Mouse (Mus musculus) liver, adult 2 months (tissue): ENCODE data around the gene Awat1. TPM values are rescaled to one million over a fixed set of nuclear protein-coding genes. Genes with fewer than 3 reads are reported as not detected.

Source experiments
- DNase-seq: peaks from one replicate; pipeline ENCODE4 v3.0.0-alpha.2; 2011; ENCODE audit warnings: low read depth, low spot score; ENCODE audit errors: extremely low read depth
- H3K27ac ChIP-seq: fragments of 200-500 bp; replicated peaks from 2 replicates; pipeline ENCODE4 v1.5.1; 2012; ENCODE audit warnings: low read depth, mild to moderate bottlenecking, control low read depth, inconsistent platforms, low read length; ENCODE audit not compliant: insufficient read depth
- H3K27me3 ChIP-seq: fragments of 200-500 bp; 2 replicates; pipeline ENCODE4 v1.6.1; 2012; ENCODE audit warnings: mild to moderate bottlenecking, moderate library complexity, low read length, inconsistent platforms; ENCODE audit not compliant: control insufficient read depth, insufficient read depth
- H3K36me3 ChIP-seq: fragments of 200-500 bp; 2 replicates; pipeline ENCODE4 v1.6.1; 2012; ENCODE audit warnings: low read length, inconsistent platforms; ENCODE audit not compliant: control insufficient read depth, insufficient read depth
- H3K4me1 ChIP-seq: fragments of 200-500 bp; 2 replicates; pipeline ENCODE4 v1.6.1; 2011; ENCODE audit warnings: low read length; ENCODE audit not compliant: control insufficient read depth, insufficient read depth
- H3K4me3 ChIP-seq: fragments of 200-500 bp; 2 replicates; pipeline ENCODE4 v1.5.1; 2011; ENCODE audit warnings: low read depth, mild to moderate bottlenecking, control low read depth, low read length, moderate library complexity; ENCODE audit not compliant: insufficient read depth
- H3K79me2 ChIP-seq: fragments of 200-500 bp; 2 replicates; pipeline ENCODE4 v1.6.1; 2012; ENCODE audit warnings: inconsistent platforms, mild to moderate bottlenecking, low read length, moderate library complexity; ENCODE audit not compliant: control insufficient read depth, insufficient read depth
- H3K9ac ChIP-seq: fragments of 200-500 bp; 2 replicates; pipeline ENCODE4 v1.6.1; 2012; ENCODE audit warnings: low read depth, mild to moderate bottlenecking, control low read depth, inconsistent platforms, low read length
- CTCF ChIP-seq: fragments of 200-500 bp; IDR thresholded peaks from 2 replicates; pipeline ENCODE4 v1.5.1; 2011; ENCODE audit warnings: low read depth, low read length, control low read depth
- POLR2A ChIP-seq: fragments of 200-500 bp; IDR thresholded peaks from 2 replicates; pipeline ENCODE4 v1.6.1; 2011; ENCODE audit warnings: low read length, control low read depth; ENCODE audit not compliant: insufficient read depth; ENCODE audit errors: extremely low read depth
- WGBS: fragments of 180-500 bp; shearing (Covaris S2); methylation state at CpG from one replicate; pipeline ENCODE4 v1.1.7; 2018; 5-methylcytosine and 5-hydroxymethylcytosine counted together
- polyA plus RNA-seq: library from polyadenylated mRNA; depleted of rRNA; stranded (reverse); fragments of >200 nt; gene quantifications from 2 replicates; pipeline ENCODE4 v1.2.3, GENCODE M21; 2012; rRNA removed
- total RNA-seq: library from RNA; depleted of rRNA; stranded (reverse); fragments of >200 nt; gene quantifications from 2 replicates; pipeline ENCODE4 v1.2.3, GENCODE M21; 2014; rRNA removed

The Awat1 gene
- total RNA-seq (not detected in 2 replicates), polyA plus RNA-seq (not detected in 2 replicates)

DNA sequence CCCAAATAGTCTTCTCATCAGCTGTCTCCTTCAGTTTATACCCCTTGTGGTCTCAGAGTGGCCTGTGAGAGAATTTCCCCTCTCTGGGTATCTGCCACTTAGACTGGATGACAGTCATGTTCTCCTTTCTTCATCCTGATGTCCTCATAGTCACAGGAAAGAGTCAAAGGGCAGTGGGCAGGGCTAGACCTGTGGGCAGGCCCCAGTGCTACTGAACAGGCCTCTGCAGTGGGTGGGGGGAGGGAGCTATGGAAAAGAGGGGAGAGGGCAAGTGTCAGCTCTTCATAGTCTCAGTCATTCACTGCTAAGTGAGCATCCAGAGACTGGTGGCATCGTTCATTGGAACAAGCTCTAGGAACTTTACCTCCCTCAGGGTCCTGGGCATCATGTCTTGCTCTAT is at the start of gene Awat1:
Awat1 (plus strand) TSS at position 301 of the 400 bp plus-strand sequence.
- TF ChIP-seq POLR2A (no peak), CTCF (no peak)
- Histone ChIP-seq H3K27me3 (no peaks in the 10 kb centered on the region), H3K27ac (no peak within 1 kb of the TSS), H3K4me3 (no peak within 1 kb of the TSS), H3K36me3 (no peaks in the 10 kb centered on the region), H3K9ac (no peak within 1 kb of the TSS), H3K4me1 (no peaks in the 10 kb centered on the region), H3K79me2 (no peaks in the 10 kb centered on the region)
- no peak for DNase-seq
- WGBS = 100% methylated on average over 1 of the region's 1 CpGs

DNA sequence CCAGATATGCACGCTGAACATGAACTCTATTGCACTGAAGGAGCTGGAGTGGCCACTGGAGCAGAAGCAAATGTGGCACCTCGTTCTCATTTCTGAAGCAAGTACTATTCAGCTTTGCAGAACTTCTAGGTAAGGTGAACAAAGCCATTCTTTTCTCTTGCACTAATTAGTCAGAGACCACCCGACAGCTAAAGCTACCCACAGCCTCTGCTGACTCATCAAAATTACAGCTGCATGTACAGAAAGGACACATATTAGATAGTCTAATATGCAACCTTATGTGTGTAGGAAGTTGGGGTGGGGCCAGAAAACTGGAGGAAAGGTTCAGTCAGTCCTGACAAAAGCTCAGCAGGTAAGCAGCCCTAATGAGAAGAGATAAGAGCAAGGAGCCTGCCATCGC is 47.6 kb upstream of the Awat1 start, which contains the start of gene Dgat2l6:
Dgat2l6 (plus strand) TSS at position 368 of the 400 bp plus-strand sequence.
- H3K4me1 ChIP-seq = no peaks in the 10 kb centered on the region
- 88% methylated on average over 4 of the region's 4 CpGs for WGBS
- H3K27ac ChIP-seq = no peak within 1 kb of the TSS
- H3K4me3 ChIP-seq = no peak within 1 kb of the TSS
- TF ChIP-seq CTCF (no peak), POLR2A (no peak)
- no peaks in the 10 kb centered on the region for H3K36me3 ChIP-seq
- no peak within 1 kb of the TSS for H3K9ac ChIP-seq
- DNase-seq = no peak
- H3K27me3 ChIP-seq = no peaks in the 10 kb centered on the region
- H3K79me2 ChIP-seq = no peaks in the 10 kb centered on the region

DNA sequence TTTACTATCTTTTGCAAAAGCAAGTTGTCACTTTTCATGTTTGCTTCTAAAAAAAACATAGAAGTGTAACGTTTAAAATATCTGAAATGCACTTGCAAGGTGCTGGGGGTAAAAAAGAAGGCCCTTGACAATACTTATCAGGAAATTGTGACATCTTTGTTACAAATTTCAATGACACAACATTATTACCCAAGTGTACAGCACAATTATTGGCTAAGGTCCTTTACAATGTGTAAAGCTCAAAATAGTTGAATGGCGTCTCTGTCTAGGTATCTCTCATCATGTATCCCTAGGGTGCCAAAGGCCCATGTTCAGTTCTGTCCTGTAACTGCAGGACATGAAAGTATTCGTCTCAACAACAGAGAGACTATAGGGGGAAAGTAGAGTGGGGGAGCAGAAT is 16.0 kb upstream of the Awat1 start:
- 81% methylated on average over 3 of the region's 3 CpGs for WGBS

DNA sequence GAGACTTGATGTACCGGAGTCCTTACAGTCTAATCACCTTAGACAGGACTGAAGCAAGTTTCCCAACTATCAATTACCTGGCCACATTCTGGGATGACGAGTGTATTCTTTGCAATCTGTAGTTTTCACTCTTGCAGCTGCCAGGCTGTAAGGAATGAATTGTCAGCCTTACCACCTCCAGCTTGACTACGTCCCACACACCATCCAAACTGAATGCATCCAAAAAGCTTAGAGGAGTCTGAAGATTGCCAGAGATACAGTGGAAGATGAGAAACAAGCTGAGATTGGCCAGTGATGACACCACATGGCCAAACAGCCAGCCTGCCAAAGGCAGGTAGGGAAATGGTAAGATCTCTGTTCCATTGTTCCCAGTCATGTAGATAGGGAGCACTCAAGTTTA is 6.4 kb upstream of the Awat1 start:
- no peaks in the 10 kb centered on the region for H3K27me3 ChIP-seq
- no peak for TF ChIP-seq POLR2A
- no peak for TF ChIP-seq CTCF
- no peak for DNase-seq
- H3K27ac ChIP-seq = no peak overlapping the region
- no peak overlapping the region for H3K4me3 ChIP-seq
- no peaks in the 10 kb centered on the region for H3K36me3 ChIP-seq
- H3K4me1 ChIP-seq = no peaks in the 10 kb centered on the region
- H3K9ac ChIP-seq = no peak overlapping the region
- WGBS = 93% methylated on average over 3 of the region's 3 CpGs
- H3K79me2 ChIP-seq = no peaks in the 10 kb centered on the region

More for the DNA sequence above, 16.0 kb upstream of the Awat1 start:
- Histone ChIP-seq H3K27ac (no peak overlapping the region), H3K4me1 (no peaks in the 10 kb centered on the region), H3K4me3 (no peak overlapping the region), H3K36me3 (no peaks in the 10 kb centered on the region), H3K79me2 (no peaks in the 10 kb centered on the region), H3K9ac (no peak overlapping the region), H3K27me3 (no peaks in the 10 kb centered on the region)
- no peak for DNase-seq
- no peak for TF ChIP-seq POLR2A
- TF ChIP-seq CTCF = no peak

DNA sequence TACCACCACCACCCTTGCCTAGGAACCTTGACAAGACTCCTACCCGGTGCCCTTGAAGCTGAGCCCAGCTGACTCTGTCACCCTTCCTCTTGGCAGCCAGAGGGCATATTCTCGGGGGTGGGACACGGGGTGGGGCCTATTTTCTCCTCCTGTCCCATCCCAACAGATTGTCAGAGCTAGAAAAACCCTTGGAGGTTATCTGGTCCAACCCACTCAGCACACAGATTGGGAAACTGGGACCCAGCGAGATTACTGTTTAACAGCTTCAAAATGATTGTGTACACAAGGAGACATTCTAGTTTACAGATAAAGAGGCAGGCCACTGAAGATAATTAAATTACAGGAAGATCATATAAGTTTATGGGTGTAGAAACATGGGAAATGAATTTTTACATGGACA is 22.7 kb downstream of the Awat1 start, which contains the start of gene P2ry4:
P2ry4 (minus strand) TSS at position 79 of the 400 bp plus-strand sequence.
- Histone ChIP-seq H3K36me3 (no peaks in the 10 kb centered on the region), H3K9ac (peak within 1 kb of the TSS; percentile 63), H3K4me1 (no peaks in the 10 kb centered on the region; the same call in none of the 2 replicates), H3K27ac (peak within 1 kb of the TSS; percentile 76), H3K4me3 (peak within 1 kb of the TSS; percentile 47), H3K27me3 (no peaks in the 10 kb centered on the region), H3K79me2 (no peaks in the 10 kb centered on the region; the same call in 1 of the 2 replicates)
- DNase-seq = peak; percentile 90
- no peak for TF ChIP-seq POLR2A
- 0 out of 2 replicates have a peak, but pooled peaks have one; percentile 2 for TF ChIP-seq CTCF
- WGBS = 10% methylated on average over 4 of the region's 4 CpGs

DNA sequence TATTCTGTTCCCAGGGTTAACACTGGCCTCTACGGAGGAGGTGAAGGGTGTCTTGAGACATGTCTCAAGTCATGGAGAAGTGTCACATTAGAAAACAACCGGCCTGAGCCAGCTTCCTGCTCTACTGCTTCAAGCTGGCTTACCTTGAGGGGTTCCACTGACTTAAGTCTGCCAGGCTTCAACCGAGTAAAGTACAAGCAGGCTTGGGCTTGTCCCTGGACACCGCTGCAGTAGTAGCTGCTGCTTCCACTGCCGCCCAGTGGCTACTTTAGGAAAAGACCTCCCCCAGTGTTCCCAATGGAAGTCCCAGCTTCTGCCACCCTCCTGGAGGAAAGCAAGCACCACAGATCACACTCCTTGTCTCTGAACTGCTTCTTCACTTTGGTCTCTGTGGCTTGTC is 25.4 kb downstream of the Awat1 start:
- no peaks in the 10 kb centered on the region for H3K27me3 ChIP-seq
- no peak overlapping the region for H3K4me3 ChIP-seq
- no peaks in the 10 kb centered on the region for H3K36me3 ChIP-seq
- no peak overlapping the region for H3K27ac ChIP-seq
- WGBS = 23% methylated on average over 5 of the region's 5 CpGs
- H3K4me1 ChIP-seq = no peaks in the 10 kb centered on the region; the same call in 1 of the 2 replicates
- TF ChIP-seq POLR2A (no peak), CTCF (peak; percentile 79)
- no peaks in the 10 kb centered on the region; the same call in 1 of the 2 replicates for H3K79me2 ChIP-seq
- DNase-seq = peak; percentile 62
- H3K9ac ChIP-seq = no peak overlapping the region
